Mouse (Mus musculus) CH12.LX (cell line): ENCODE data around the gene Cmip.
"Not testable (repeated sequence)": the region's sequence is repeated elsewhere in the genome, so short reads cannot be mapped to it uniquely, and the experiment has no call there.

ENCODE experiments used
- CTCF ChIP-seq, 2 experiments: IDR thresholded peaks in 1 of 2; conservative IDR thresholded peaks in 1 of 2; 2 replicates each; pipeline ENCODE4 v1.5.1; 2011 to 2012; ENCODE audit warnings: low read depth in 2 of 2, low read length in 2 of 2, improper control_type of control experiment in 1 of 2, inconsistent platforms in 1 of 2, mild to moderate bottlenecking in 1 of 2, moderate library complexity in 1 of 2
- EP300 ChIP-seq: IDR thresholded peaks from 2 replicates; pipeline ENCODE4 v1.6.1; 2011; ENCODE audit warnings: low read length, improper control_type of control experiment
- MEF2A ChIP-seq: IDR thresholded peaks from 2 replicates; pipeline ENCODE4 v1.6.1; 2014; ENCODE audit warnings: low read depth, mild to moderate bottlenecking, inconsistent platforms, low read length, improper control_type of control experiment, borderline replicate concordance
- POLR2A ChIP-seq: IDR thresholded peaks from 2 replicates; pipeline ENCODE4 v1.6.1; 2011; ENCODE audit warnings: low read depth, mild to moderate bottlenecking, improper control_type of control experiment, low read length
- RAD21 ChIP-seq: IDR thresholded peaks from 2 replicates; pipeline ENCODE4 v1.6.1; 2011; ENCODE audit warnings: low read depth, mild to moderate bottlenecking, low read length, improper control_type of control experiment, moderate library complexity
- ZC3H11A ChIP-seq: IDR thresholded peaks from 2 replicates; pipeline ENCODE4 v1.6.1; 2012; ENCODE audit warnings: low read depth, mild to moderate bottlenecking, inconsistent platforms, low read length, improper control_type of control experiment
- ZKSCAN1 ChIP-seq: IDR thresholded peaks from 2 replicates; pipeline ENCODE4 v1.6.1; 2012; ENCODE audit warnings: low read depth, inconsistent platforms, low read length, improper control_type of control experiment, borderline replicate concordance
- ZMIZ1 ChIP-seq: IDR thresholded peaks from 2 replicates; pipeline ENCODE4 v1.6.1; 2012; ENCODE audit warnings: low read depth, mild to moderate bottlenecking, inconsistent platforms, low read length, improper control_type of control experiment
- ZNF384 ChIP-seq: IDR thresholded peaks from 2 replicates; pipeline ENCODE4 v1.6.1; 2012; ENCODE audit warnings: low read depth, low read length, improper control_type of control experiment, inconsistent platforms

DNA sequence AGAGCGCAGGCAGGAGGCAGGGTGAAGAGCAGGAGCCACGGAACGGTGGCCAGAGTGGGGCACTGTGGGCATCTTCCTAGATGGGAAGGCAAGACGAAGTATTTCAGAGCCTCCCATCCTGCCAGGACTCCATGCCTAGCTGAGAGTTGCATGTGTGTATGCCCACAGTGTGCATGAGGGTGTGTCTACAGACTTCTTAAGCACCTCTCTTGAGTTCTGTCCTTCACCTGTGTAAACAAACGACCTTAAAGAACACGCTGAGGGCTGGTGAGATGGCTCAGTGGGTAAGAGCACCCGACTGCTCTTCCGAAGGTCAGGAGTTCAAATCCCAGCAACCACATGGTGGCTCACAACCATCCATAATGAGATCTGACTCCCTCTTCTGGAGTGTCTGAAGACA lies 171.0 kb downstream of the Cmip start:
- TF ChIP-seq ZMIZ1; EP300; MEF2A; POLR2A; RAD21; ZC3H11A; CTCF (conservative IDR thresholded peaks at IDR 0.05 in 1 of 2, IDR thresholded peaks at IDR 0.05 in 1 of 2; ENCODE audit: low read depth in 2 of 2, low read length in 2 of 2); ZKSCAN1; ZNF384: not testable (repeated sequence)
